Mouse (Mus musculus): ENCODE results near the gene Polr3b.

Gene Polr3b

GRCm38 (mm10) chr10:84621826-84622790 lies at the start of gene Polr3b:
Gene Polr3b, plus strand, starts transcription at chr10:84622292.
- DNase-seq (ENCODE audit: low read depth, low spot score): peak; percentile 99

DNA sequence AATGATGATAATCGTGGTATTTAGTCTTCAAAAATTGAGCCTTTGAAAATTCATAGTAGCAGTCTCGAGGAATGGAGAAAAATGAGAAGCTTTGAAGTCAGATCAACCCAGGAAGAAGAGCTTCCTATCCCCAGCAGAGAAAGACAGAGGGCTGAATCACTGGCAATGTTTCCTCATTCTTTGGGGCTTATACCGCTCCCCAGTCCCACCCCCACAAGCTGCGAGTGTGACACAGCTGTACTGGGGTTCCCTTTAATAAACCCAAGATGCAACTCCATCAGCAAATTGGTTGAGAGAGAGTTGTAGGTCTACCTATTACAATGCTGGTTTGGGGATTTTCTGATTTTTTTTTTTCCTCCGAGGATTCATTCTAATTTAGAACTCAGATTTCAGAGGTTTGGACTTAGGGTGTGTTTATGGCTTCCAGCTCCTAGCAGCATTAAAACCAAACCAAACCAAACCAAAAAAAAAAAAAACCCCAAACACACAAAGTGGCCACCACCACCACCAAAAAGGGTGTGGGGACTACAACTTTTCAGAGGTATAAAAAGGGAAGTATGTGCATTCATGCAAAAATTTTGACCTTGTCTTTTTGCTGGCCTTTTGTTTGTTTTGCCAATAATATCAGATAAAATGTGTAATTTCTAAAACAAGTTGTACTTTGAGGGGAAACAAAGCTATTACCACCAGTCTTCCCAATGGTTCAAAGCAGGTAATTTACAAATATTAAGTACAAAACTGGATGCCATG lies 48.2 kb upstream of the Polr3b start:
- DNase-seq (ENCODE audit: low read depth, low spot score): peak; percentile 37

GRCm38 (mm10) chr10:84576029-84576394 lies 46.1 kb upstream of the Polr3b start:
- DNase-seq (ENCODE audit: low read depth, low spot score): peak; percentile 94

DNA sequence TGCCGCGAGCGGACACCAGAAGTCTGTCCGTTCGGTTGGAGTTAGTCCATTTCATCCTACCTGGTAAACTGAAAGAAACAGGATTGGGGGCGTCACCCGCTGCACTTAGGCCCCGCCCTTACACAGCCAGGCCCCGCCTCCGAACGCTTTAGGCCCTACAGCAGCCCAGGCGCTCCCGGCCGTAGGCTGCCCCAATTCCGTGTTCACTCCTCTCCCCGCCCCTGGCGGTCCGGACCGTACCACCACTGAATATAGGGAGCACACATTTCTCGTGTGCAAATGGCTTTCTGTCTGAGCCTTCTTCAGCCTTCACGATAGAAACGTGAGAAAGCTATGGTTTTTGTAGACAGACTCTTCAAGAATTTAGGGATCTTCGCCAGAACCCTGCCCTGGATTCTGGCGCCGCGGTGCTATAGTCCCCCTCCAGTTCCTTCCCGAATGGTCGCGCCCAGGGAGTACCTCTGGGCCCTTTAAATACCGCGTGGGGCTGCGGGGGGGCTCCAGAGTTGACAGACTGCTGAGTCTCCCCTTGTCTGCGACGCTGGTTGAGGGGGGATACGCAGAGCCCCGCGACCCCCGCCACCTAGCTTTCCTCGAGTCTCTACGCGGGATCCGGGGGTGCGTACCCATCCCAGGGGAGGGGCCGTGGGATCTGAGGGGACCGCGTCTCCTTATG lies 45.6 kb upstream of the Polr3b start, which contains the start of gene Tcp11l2:
Gene Tcp11l2 (plus strand): TSS at position 232 of the 676 bp plus-strand sequence.
- DNase-seq (ENCODE audit: low read depth, low spot score): peak; percentile 98

GRCm38 (mm10) chr10:84577071-84577727 lies 44.9 kb upstream of the Polr3b start:
- peak; percentile 76 for DNase-seq (ENCODE audit: low read depth, low spot score)

- DNase-seq (ENCODE audit: low read depth, low spot score): no peak
These were observed 43.4 kb upstream of the Polr3b start for GRCm38 (mm10) chr10:84578738-84579137.

DNA sequence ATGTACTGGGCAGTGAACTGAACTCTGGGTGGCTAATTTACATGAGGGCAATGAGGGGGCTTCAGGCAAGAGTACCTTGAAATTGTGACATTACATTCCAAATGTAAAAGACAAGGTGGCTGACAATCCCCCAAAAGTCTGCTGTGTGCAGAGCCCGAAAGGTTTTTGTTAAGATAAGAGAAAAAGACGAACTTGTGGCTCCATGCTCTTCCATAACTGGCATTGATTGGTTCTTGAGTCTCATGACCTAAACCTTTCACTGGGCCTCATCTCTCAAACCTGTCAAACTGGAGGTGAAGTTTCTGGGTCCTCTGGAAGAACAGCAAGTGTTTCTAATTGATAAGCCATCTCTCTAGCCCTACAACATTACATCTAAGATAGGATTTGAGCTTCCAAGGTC lies 42.6 kb upstream of the Polr3b start:
- no peak for DNase-seq (ENCODE audit: low read depth, low spot score)

- no peak for DNase-seq (ENCODE audit: low read depth, low spot score)
These were observed 40.9 kb upstream of the Polr3b start for GRCm38 (mm10) chr10:84581191-84581590.

DNA sequence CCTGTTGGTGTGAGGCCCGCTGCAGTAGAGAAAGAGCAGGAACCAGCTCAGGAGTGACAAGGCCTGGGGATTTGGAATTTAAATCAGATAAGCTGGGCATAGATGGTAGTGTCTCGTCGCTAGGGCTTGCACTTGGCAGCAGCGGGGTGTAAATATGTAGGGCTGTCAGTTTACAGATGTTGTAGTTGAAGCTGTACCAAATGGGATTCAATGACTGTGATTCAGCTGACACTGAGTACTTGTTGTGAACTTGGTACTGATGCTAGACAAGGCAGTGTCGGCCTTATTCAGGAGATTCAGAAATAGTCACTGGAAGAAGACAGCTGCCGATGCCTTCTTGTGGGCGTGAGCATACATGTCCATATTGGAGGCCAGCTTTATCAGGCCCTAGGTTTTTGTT lies 39.9 kb upstream of the Polr3b start:
- DNase-seq (ENCODE audit: low read depth, low spot score): peak; percentile 63

- peak; percentile 60 for DNase-seq (ENCODE audit: low read depth, low spot score)
These were observed 37.4 kb upstream of the Polr3b start for GRCm38 (mm10) chr10:84584451-84585293.

DNA sequence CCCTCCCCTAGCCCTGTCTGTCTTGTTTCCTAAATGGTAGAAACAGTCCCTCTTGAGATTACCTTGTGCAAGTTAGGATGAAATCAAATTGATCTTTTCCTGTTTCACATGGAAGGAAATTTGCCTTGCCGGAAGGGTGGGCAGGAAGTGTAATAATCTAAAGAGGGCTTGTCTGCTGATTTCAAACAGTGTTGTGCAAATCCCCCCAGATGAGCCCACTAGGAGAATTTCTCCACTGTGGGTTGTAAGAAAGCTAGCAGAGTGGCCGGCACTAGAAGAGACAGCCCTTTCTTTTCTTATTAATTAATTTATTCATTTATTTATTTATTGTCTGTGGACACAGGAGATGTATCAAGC lies 36.8 kb upstream of the Polr3b start:
- DNase-seq (ENCODE audit: low read depth, low spot score): no peak

GRCm38 (mm10) chr10:84590956-84591355 lies 31.1 kb upstream of the Polr3b start:
- DNase-seq (ENCODE audit: low read depth, low spot score): no peak

GRCm38 (mm10) chr10:84591640-84592148 lies 30.4 kb upstream of the Polr3b start:
- no peak for DNase-seq (ENCODE audit: low read depth, low spot score)

DNA sequence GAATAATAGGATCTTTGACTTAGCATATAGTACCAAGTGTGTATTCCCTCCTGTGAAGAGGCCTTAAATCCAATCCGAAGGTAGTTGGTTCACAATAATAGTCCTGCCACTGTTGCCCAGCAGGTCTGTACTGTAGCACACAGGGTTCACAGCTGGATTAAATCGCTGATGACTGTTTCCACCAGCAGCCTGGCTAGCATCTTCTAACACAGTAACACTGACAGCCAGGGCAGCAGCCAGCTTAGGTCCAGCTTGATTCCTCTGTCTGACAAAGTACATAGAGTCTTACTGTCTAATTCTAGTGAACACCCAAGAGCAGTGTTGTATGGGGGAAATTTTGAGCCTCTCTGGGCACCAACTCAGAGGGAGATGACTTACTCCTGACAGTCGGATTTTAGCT lies 29.3 kb upstream of the Polr3b start:
- DNase-seq (ENCODE audit: low read depth, low spot score): no peak

DNA sequence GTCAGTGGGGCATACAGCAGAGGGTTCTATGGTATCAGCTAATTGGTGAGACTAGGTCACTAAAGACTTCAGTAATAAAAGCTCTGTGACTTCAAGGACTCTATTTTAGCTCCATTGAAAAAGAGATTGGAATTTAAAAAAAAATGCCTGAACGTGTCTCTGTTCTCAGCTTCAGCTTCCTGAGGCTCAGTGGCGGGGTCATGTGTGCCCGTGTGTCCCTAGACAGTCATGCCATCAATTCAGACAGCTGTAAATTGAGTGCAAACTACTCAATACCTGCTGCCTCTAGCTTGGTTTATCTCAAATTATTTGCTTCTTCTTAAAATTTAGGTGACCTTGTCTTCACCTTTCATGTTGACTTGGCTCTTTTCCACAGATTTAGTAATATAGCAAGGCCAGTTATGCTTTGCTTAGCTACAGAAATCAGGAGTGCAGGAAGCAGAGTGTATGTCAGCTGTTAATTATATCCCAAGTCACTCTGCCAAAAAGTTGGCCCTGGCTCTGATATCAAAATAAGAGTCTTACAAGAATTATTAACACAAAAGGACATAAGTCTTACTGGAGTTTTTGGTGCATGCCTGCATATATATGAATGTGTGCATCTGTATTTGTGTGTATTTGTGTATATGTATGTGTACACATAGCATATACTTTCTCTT lies 24.8 kb upstream of the Polr3b start:
- peak; percentile 58 for DNase-seq (ENCODE audit: low read depth, low spot score)

- peak; percentile 19 for DNase-seq (ENCODE audit: low read depth, low spot score)
These were observed 23.9 kb upstream of the Polr3b start for GRCm38 (mm10) chr10:84598172-84598571.

DNA sequence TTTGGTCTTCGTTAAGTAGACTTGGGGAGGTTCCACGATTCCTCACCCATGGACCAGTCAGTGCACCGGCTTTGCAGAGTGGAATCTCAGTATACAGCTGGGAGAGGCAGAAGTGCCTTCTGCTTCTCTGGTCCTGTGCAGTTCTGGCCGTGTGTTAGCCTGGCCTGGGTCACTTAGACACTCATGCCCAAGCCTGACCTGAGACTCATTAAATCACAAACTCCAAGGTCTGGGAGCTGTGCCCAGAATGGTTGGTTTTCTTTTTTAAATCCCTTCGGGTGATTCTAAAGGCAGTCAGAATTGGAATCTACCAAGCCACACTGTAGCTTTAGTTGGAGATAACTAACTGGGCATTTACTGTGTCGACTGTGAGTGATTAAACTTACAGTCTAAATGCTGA lies 22.0 kb upstream of the Polr3b start:
- DNase-seq (ENCODE audit: low read depth, low spot score): no peak

GRCm38 (mm10) chr10:84604335-84604734 lies 17.8 kb upstream of the Polr3b start:
- no peak for DNase-seq (ENCODE audit: low read depth, low spot score)

DNA sequence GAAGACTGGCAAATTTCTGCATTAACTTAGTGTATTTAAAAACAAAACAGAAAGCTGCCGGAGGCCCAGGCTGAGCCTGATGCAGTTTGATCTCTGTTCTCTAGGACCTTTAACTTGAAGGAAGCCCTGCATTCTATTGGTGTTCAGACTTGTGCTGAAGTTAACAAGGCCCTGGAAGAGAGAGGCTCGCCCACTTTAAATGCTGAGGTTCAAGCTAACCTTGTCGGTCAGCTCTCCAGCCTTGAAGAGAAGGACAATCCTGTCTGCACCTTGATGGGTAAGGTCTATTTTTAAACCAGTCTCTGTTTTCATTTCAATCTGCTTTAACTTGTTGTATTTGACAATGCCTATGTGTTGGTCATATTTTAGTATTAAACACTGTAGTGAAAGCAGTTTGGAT lies 13.7 kb upstream of the Polr3b start:
- DNase-seq (ENCODE audit: low read depth, low spot score): no peak

DNA sequence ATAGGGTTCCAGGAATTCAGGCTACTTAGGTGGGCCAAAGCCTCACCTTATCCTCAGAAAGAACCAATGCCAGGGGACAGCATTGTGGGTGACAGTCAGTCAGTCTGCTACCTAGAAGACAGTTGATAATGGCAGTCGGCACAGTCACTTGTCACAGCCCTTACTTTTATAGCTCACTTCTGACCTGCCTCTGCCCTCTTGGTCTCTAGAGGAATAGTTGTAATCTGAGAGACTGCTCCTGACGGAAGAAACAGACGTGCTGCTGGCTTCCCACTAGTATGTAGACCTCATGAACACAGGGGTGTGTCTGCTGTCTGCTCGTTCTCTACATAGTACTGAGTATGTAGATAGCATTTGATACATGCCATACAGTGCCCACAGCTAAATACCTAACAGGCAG lies 11.8 kb upstream of the Polr3b start:
- DNase-seq (ENCODE audit: low read depth, low spot score): no peak

Measured in brain, adult 2 months (tissue).